Mouse (Mus musculus): ENCODE measurements around the gene Hcn4. TPM values are rescaled to one million over a fixed set of nuclear protein-coding genes. Genes with fewer than 3 reads are reported as not detected.
A peak's percentile ranks its signal among the peaks of the same experiment; 100 is the strongest.

The Hcn4 gene
- polyA plus RNA-seq, 1 experiment from 2014 or later: 0.35 TPM

- 14% methylated on average over 30 of the region's 30 CpGs for WGBS
- ATAC-seq (ENCODE audit: insufficient number of reproducible peaks, low FRiP score, low TSS enrichment, low read depth) (0 out of 2 replicates have a peak, but pooled peaks have one; percentile 8), DNase-seq (ENCODE audit: low spot score) (peak; percentile 55)
- no peaks in the 10 kb centered on the region for H3K27me3 ChIP-seq (ENCODE audit: control insufficient read depth, insufficient read depth, low read length)
- H3K4me2 ChIP-seq (ENCODE audit: low read depth, severe bottlenecking): peak overlapping the region; percentile 63
- H3K9me3 ChIP-seq (ENCODE audit: control insufficient read depth, low read length): no peaks in the 10 kb centered on the region
- H3K27ac ChIP-seq (replicated peaks; ENCODE audit: low read depth, low read length): no peak overlapping the region
- no peaks in the 10 kb centered on the region for H3K36me3 ChIP-seq (ENCODE audit: control insufficient read depth, insufficient read depth, low read length)
- peak overlapping the region; percentile 38; the same call in 1 of the 2 replicates for H3K9ac ChIP-seq (ENCODE audit: low read length)
- H3K4me3 ChIP-seq (ENCODE audit: low read depth, low read length): peak overlapping the region; percentile 20
- peaks cover 11% of the 10 kb centered on the region for H3K4me1 ChIP-seq (ENCODE audit: control insufficient read depth, insufficient read depth, low read length)
These were observed 35.9 kb downstream of the Hcn4 start for GRCm38 (mm10) chr9:58859080-58859635.

- 31% methylated on average over 7 of the region's 7 CpGs for WGBS
- Histone ChIP-seq H3K4me3 (ENCODE audit: low read depth, low read length) (no peak overlapping the region), H3K9me3 (ENCODE audit: control insufficient read depth, low read length) (no peaks in the 10 kb centered on the region), H3K4me2 (ENCODE audit: low read depth, severe bottlenecking) (no peak overlapping the region), H3K9ac (ENCODE audit: low read length) (no peak overlapping the region), H3K27ac (replicated peaks; ENCODE audit: low read depth, low read length) (no peak overlapping the region), H3K36me3 (ENCODE audit: control insufficient read depth, insufficient read depth, low read length) (no peaks in the 10 kb centered on the region), H3K27me3 (ENCODE audit: control insufficient read depth, insufficient read depth, low read length) (no peaks in the 10 kb centered on the region), H3K4me1 (ENCODE audit: control insufficient read depth, insufficient read depth, low read length) (peaks cover 9% of the 10 kb centered on the region)
- DNase-seq (ENCODE audit: low spot score): no peak
- ATAC-seq (ENCODE audit: insufficient number of reproducible peaks, low FRiP score, low TSS enrichment, low read depth): no peak
These were observed 40.6 kb downstream of the Hcn4 start for GRCm38 (mm10) chr9:58863826-58864225.

- no peaks in the 10 kb centered on the region for H3K9me3 ChIP-seq (ENCODE audit: control insufficient read depth, low read length)
- no peak overlapping the region for H3K4me2 ChIP-seq (ENCODE audit: low read depth, severe bottlenecking)
- H3K27ac ChIP-seq (replicated peaks; ENCODE audit: low read depth, low read length): no peak overlapping the region
- 84% methylated on average over 10 of the region's 10 CpGs for whole genome bisulfite sequencing
- ATAC-seq (ENCODE audit: insufficient number of reproducible peaks, low FRiP score, low TSS enrichment, low read depth): no peak
- H3K4me3 ChIP-seq (ENCODE audit: low read depth, low read length): no peak overlapping the region
- no peaks in the 10 kb centered on the region for H3K4me1 ChIP-seq (ENCODE audit: control insufficient read depth, insufficient read depth, low read length)
- H3K9ac ChIP-seq (ENCODE audit: low read length): no peak overlapping the region
- no peaks in the 10 kb centered on the region for H3K27me3 ChIP-seq (ENCODE audit: control insufficient read depth, insufficient read depth, low read length)
- no peak for DNase-seq (ENCODE audit: low spot score)
- no peaks in the 10 kb centered on the region for H3K36me3 ChIP-seq (ENCODE audit: control insufficient read depth, insufficient read depth, low read length)
These were observed 47.9 kb downstream of the Hcn4 start for GRCm38 (mm10) chr9:58871141-58871540.

GRCm38 (mm10) chr9:58873541-58874324, 50.5 kb downstream of the Hcn4 start:
- Histone ChIP-seq H3K27ac (replicated peaks; ENCODE audit: low read depth, low read length) (no peak overlapping the region), H3K4me3 (ENCODE audit: low read depth, low read length) (no peak overlapping the region), H3K4me1 (ENCODE audit: control insufficient read depth, insufficient read depth, low read length) (no peaks in the 10 kb centered on the region), H3K36me3 (ENCODE audit: control insufficient read depth, insufficient read depth, low read length) (0 out of 2 replicates have a peak, but pooled peaks cover 3% of the 10 kb centered on the region), H3K27me3 (ENCODE audit: control insufficient read depth, insufficient read depth, low read length) (no peaks in the 10 kb centered on the region), H3K4me2 (ENCODE audit: low read depth, severe bottlenecking) (no peak overlapping the region), H3K9ac (ENCODE audit: low read length) (no peak overlapping the region), H3K9me3 (ENCODE audit: control insufficient read depth, low read length) (no peaks in the 10 kb centered on the region)
- peak; percentile 70 for DNase-seq (ENCODE audit: low spot score)
- no peak for ATAC-seq (ENCODE audit: insufficient number of reproducible peaks, low FRiP score, low TSS enrichment, low read depth)
- 48% methylated on average over 10 of the region's 10 CpGs for WGBS

GRCm38 (mm10) chr9:58874354-58874753, 51.1 kb downstream of the Hcn4 start:
- WGBS: 74% methylated on average over 4 of the region's 4 CpGs
- 0 out of 2 replicates have a peak, but pooled peaks cover 3% of the 10 kb centered on the region for H3K36me3 ChIP-seq (ENCODE audit: control insufficient read depth, insufficient read depth, low read length)
- no peaks in the 10 kb centered on the region for H3K27me3 ChIP-seq (ENCODE audit: control insufficient read depth, insufficient read depth, low read length)
- no peak for DNase-seq (ENCODE audit: low spot score)
- H3K27ac ChIP-seq (replicated peaks; ENCODE audit: low read depth, low read length): no peak overlapping the region
- H3K4me2 ChIP-seq (ENCODE audit: low read depth, severe bottlenecking): no peak overlapping the region
- no peak overlapping the region for H3K4me3 ChIP-seq (ENCODE audit: low read depth, low read length)
- H3K9ac ChIP-seq (ENCODE audit: low read length): no peak overlapping the region
- ATAC-seq (ENCODE audit: insufficient number of reproducible peaks, low FRiP score, low TSS enrichment, low read depth): no peak
- H3K9me3 ChIP-seq (ENCODE audit: control insufficient read depth, low read length): no peaks in the 10 kb centered on the region
- H3K4me1 ChIP-seq (ENCODE audit: control insufficient read depth, insufficient read depth, low read length): no peaks in the 10 kb centered on the region

- no peaks in the 10 kb centered on the region for H3K9me3 ChIP-seq (ENCODE audit: control insufficient read depth, low read length)
- H3K27me3 ChIP-seq (ENCODE audit: control insufficient read depth, insufficient read depth, low read length): no peaks in the 10 kb centered on the region
- no peak overlapping the region for H3K4me3 ChIP-seq (ENCODE audit: low read depth, low read length)
- no peak overlapping the region for H3K27ac ChIP-seq (replicated peaks; ENCODE audit: low read depth, low read length)
- H3K36me3 ChIP-seq (ENCODE audit: control insufficient read depth, insufficient read depth, low read length): 0 out of 2 replicates have a peak, but pooled peaks cover 3% of the 10 kb centered on the region
- DNase-seq (ENCODE audit: low spot score): no peak
- 91% methylated on average over 6 of the region's 6 CpGs for WGBS
- H3K9ac ChIP-seq (ENCODE audit: low read length): no peak overlapping the region
- no peaks in the 10 kb centered on the region for H3K4me1 ChIP-seq (ENCODE audit: control insufficient read depth, insufficient read depth, low read length)
- ATAC-seq (ENCODE audit: insufficient number of reproducible peaks, low FRiP score, low TSS enrichment, low read depth): no peak
- no peak overlapping the region for H3K4me2 ChIP-seq (ENCODE audit: low read depth, severe bottlenecking)
These were observed 52.2 kb downstream of the Hcn4 start for GRCm38 (mm10) chr9:58875439-58875838.

- WGBS: 94% methylated on average over 6 of the region's 6 CpGs
These were observed 53.9 kb downstream of the Hcn4 start for GRCm38 (mm10) chr9:58876946-58877625.

GRCm38 (mm10) chr9:58879836-58880235, 56.6 kb downstream of the Hcn4 start:
- no peak for ATAC-seq (ENCODE audit: insufficient number of reproducible peaks, low FRiP score, low TSS enrichment, low read depth)

More at GRCm38 (mm10) chr9:58876946-58877625, 53.9 kb downstream of the Hcn4 start:
- no peak for ATAC-seq (ENCODE audit: insufficient number of reproducible peaks, low FRiP score, low TSS enrichment, low read depth)
- Histone ChIP-seq H3K4me1 (ENCODE audit: control insufficient read depth, insufficient read depth, low read length) (no peaks in the 10 kb centered on the region), H3K27ac (replicated peaks; ENCODE audit: low read depth, low read length) (no peak overlapping the region), H3K27me3 (ENCODE audit: control insufficient read depth, insufficient read depth, low read length) (no peaks in the 10 kb centered on the region), H3K36me3 (ENCODE audit: control insufficient read depth, insufficient read depth, low read length) (0 out of 2 replicates have a peak, but pooled peaks cover 3% of the 10 kb centered on the region), H3K9ac (ENCODE audit: low read length) (no peak overlapping the region), H3K9me3 (ENCODE audit: control insufficient read depth, low read length) (no peaks in the 10 kb centered on the region), H3K4me2 (ENCODE audit: low read depth, severe bottlenecking) (no peak overlapping the region), H3K4me3 (ENCODE audit: low read depth, low read length) (no peak overlapping the region)
- no peak for DNase-seq (ENCODE audit: low spot score)

More at GRCm38 (mm10) chr9:58879836-58880235, 56.6 kb downstream of the Hcn4 start:
- Histone ChIP-seq H3K4me3 (ENCODE audit: low read depth, low read length) (no peak overlapping the region), H3K9me3 (ENCODE audit: control insufficient read depth, low read length) (no peaks in the 10 kb centered on the region), H3K4me2 (ENCODE audit: low read depth, severe bottlenecking) (no peak overlapping the region), H3K27ac (replicated peaks; ENCODE audit: low read depth, low read length) (no peak overlapping the region), H3K36me3 (ENCODE audit: control insufficient read depth, insufficient read depth, low read length) (0 out of 2 replicates have a peak, but pooled peaks cover 3% of the 10 kb centered on the region), H3K4me1 (ENCODE audit: control insufficient read depth, insufficient read depth, low read length) (no peaks in the 10 kb centered on the region), H3K9ac (ENCODE audit: low read length) (no peak overlapping the region), H3K27me3 (ENCODE audit: control insufficient read depth, insufficient read depth, low read length) (no peaks in the 10 kb centered on the region)
- WGBS: 95% methylated on average over 1 of the region's 1 CpGs
- DNase-seq (ENCODE audit: low spot score): no peak
